Mouse (Mus musculus) R1 (cell line): ENCODE data around the gene Trem3.

ENCODE experiments used
- DNase-seq: peaks from one replicate; pipeline ENCODE4 v3.0.0-alpha.2; 2018; ENCODE audit warnings: low read depth, low spot score

The Trem3 gene

GRCm38 (mm10) chr17:48247221-48247928 is at the start of gene Trem3:
Trem3 (plus strand) TSS chr17:48247777.
- no peak for DNase-seq

- DNase-seq = no peak
Measured at GRCm38 (mm10) chr17:48203086-48203485, 44.5 kb upstream of the Trem3 start.

GRCm38 (mm10) chr17:48212596-48212995 is 35.0 kb upstream of the Trem3 start:
- DNase-seq = no peak

- DNase-seq = no peak
Measured at GRCm38 (mm10) chr17:48213511-48213910, 34.1 kb upstream of the Trem3 start.

GRCm38 (mm10) chr17:48215429-48215828 is 32.1 kb upstream of the Trem3 start:
- DNase-seq = no peak

DNA sequence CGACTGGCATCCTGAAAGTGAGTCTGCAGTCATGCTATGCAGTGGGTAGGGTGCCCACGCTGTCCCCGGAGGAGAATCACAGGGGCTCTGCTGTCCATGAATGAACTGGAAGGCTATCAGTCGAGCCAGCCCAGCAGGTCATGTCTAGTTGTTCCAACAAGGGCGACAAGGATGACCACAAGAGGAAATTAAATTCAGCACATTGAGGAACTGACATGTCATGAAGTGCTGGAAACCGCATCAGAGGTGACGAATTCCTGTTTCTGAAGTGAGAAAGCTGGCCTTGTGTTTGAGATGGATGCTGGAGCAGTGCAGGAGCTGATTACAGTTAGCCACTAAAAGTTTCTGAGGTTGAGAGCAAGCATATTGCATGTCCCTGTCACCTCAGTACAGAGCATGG is 16.9 kb upstream of the Trem3 start:
- DNase-seq = no peak

DNA sequence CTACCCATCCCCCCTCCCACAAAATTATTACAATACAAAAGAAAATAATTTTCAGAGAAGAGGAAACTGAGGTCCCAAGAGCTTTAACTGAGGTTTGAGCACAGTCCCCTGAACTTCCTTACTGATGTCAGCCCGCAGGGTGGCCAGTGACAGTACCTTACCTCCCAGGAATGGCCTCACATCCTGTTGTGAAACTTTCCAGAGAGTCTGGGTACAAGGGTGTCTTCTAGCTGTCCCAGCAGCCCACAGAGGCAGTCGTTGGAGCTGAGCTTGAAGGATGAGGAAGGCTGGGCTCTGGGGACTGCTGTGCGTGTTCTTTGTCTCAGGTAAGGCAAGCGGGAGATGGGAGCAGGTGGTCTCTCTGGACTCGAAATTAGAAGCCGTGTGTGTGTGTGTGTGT is 15.1 kb upstream of the Trem3 start, which contains the start of gene Trem1:
Trem1 (plus strand) TSS at position 251 of the 400 bp plus-strand sequence.
- no peak for DNase-seq

DNA sequence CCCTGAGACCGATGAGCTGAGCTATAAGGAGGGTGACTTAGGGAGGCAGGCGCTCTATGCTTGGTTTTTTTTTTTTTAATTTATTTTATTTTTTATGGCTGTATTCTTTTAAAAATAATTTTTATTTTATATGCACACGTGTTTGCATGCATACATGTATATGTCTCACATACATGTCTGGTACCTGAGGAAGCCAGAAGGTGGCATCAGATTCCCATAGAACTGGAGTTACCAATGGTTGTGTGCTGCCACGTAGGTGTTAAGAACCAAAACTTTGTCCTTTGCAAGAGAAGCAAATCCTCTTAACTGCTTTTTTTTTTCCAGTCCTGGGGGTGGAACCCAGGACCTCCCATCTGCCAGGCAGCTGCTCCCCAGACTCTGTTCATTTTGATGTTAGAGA is 13.8 kb upstream of the Trem3 start:
- DNase-seq = no peak

- DNase-seq = no peak
Measured at GRCm38 (mm10) chr17:48234550-48234949, 13.0 kb upstream of the Trem3 start.

DNA sequence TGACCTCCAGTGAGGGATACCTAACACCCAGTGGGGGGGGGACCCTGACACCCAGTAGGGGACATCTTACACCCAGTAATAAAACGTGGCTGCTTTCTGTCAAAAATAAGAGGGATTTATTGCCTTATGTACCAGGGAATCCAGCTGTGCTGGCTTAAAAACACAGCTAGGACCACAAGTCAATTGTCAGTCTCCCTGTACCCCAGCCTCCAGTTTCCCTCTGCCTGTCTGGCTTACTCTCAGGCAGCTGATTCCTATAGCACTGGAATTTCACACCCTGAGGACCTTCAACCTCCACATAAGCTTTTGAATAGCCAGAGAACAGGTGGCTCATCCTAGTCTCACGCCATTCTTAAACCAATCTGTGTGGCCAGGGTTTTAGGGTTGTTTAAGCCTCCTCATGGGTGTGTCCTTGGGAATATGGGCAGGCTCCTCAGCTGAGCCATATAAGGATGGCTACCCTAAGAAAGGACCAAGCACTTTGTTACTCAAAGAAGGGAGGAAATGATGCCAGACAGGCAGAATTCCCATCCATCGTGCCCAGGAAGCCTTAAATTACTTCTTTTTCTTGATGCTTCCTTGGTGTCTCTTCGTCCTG is 11.7 kb upstream of the Trem3 start:
- no peak for DNase-seq

GRCm38 (mm10) chr17:48237621-48238020 is 10.0 kb upstream of the Trem3 start:
- DNase-seq = no peak

- DNase-seq = no peak
Measured at GRCm38 (mm10) chr17:48249039-48249438, 1.5 kb downstream of the Trem3 start.

- DNase-seq = no peak
Measured at GRCm38 (mm10) chr17:48249501-48249900, 1.9 kb downstream of the Trem3 start.

DNA sequence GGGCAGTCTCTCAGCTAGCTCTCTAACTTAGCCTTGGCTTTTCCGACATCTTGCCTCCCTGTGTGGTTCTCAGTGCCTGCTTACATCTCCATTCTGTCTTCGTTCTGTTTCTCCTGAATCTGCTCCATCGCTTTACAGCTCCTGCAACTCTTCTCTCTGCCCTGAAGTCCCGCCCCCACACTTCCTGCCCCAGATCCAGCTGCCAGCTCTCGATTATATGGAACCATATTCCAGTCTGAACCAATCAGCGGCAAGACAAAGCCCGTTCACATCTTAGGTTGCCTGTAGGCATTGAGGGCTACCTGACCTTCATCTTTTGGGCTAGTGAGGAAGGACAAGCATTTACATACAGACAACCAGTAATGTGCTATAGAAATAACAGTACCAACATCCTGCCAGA is 3.1 kb downstream of the Trem3 start:
- DNase-seq = no peak

GRCm38 (mm10) chr17:48256575-48256974 is 9.0 kb downstream of the Trem3 start:
- no peak for DNase-seq

- DNase-seq = no peak
Measured at GRCm38 (mm10) chr17:48261868-48262267, 14.3 kb downstream of the Trem3 start.

- DNase-seq = no peak
Measured at GRCm38 (mm10) chr17:48263741-48264362, 16.3 kb downstream of the Trem3 start, which contains the start of gene Treml4. Treml4 (plus strand) TSS chr17:48264295.

GRCm38 (mm10) chr17:48264662-48265061 is 17.1 kb downstream of the Trem3 start:
- DNase-seq = no peak

- no peak for DNase-seq
Measured at GRCm38 (mm10) chr17:48266138-48266537, 18.6 kb downstream of the Trem3 start.

- no peak for DNase-seq
Measured at GRCm38 (mm10) chr17:48266610-48267304, 19.2 kb downstream of the Trem3 start.

GRCm38 (mm10) chr17:48267591-48267990 is 20.0 kb downstream of the Trem3 start:
- no peak for DNase-seq

DNA sequence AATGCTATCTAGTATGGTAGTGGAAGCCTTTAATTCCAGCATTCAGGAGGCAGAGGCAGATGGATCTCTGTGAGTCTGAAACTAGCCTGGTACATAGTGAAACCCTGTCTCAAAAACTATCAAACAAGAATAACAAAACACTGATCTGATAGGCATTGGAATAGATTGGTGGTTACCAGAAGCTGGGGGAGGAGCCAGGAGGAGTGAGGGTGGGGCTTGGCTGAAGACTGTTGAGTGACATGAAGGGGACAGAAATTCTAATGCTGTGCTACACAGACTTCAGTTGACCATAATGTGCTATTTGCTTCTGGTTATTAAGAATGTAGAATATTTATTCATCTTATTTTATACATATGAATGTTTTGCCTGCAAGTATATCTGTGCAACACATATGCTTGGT is 20.7 kb downstream of the Trem3 start:
- DNase-seq = no peak
